Mouse (Mus musculus) hematopoietic stem cell, adult 5-6 weeks (primary cell): ENCODE results near the gene Il4i1. TPM values are rescaled to one million over a fixed set of nuclear protein-coding genes. Genes with fewer than 3 reads are reported as not detected.

Experiments used
- ATAC-seq, 2 experiments: fragments of 125-278 bp in 1 of 2; replicated peaks in 1 of 2; 2 replicates each; pipeline ENCODE4 v1.8.0; 2016 to 2017; ENCODE audit warnings: inconsistent platforms in 2 of 2, mild to moderate bottlenecking in 2 of 2, moderate number of reproducible peaks in 2 of 2, low read depth in 1 of 2, moderate TSS enrichment in 1 of 2; ENCODE audit not compliant: low FRiP score in 2 of 2, poor library complexity in 2 of 2, severe bottlenecking in 2 of 2, insufficient read depth in 1 of 2, low TSS enrichment in 1 of 2
- total RNA-seq: library from RNA; stranded (forward); fragments of 172-1452, 232-1000 nt; gene quantifications from 2 replicates; pipeline ENCODE4 v1.2.3, GENCODE M21; 2017

Il4i1 gene
- total RNA-seq, result 1.3 TPM in 1 of 2 replicates, not detected in the other

GRCm38 (mm10) chr7:44815721-44816469 lies at the start of gene Il4i1, which contains the start of gene Nup62:
Il4i1 (plus strand) TSS chr7:44816387.
Nup62 (plus strand) TSS chr7:44816088.
- ATAC-seq, result peak; percentile 91 to 96

GRCm38 (mm10) chr7:44768129-44768528 lies 48.1 kb upstream of the Il4i1 start:
- ATAC-seq, result no peak

- ATAC-seq, result 0 out of 4 replicates have a peak, but pooled peaks of 1 of the 2 experiments have one; percentile 16
These were observed 46.1 kb upstream of the Il4i1 start for GRCm38 (mm10) chr7:44770046-44770578.

- no peak for ATAC-seq
These were observed 43.5 kb upstream of the Il4i1 start for GRCm38 (mm10) chr7:44772591-44773204.

GRCm38 (mm10) chr7:44776849-44777498 lies 39.2 kb upstream of the Il4i1 start:
- no peak for ATAC-seq

- no peak for ATAC-seq
These were observed 36.1 kb upstream of the Il4i1 start for GRCm38 (mm10) chr7:44780101-44780500.

GRCm38 (mm10) chr7:44789531-44789930 lies 26.7 kb upstream of the Il4i1 start:
- ATAC-seq, result no peak

- ATAC-seq, result no peak
These were observed 26.1 kb upstream of the Il4i1 start for GRCm38 (mm10) chr7:44790066-44790465.

GRCm38 (mm10) chr7:44792781-44793180 lies 23.4 kb upstream of the Il4i1 start:
- no peak for ATAC-seq

- no peak for ATAC-seq
These were observed 7.3 kb upstream of the Il4i1 start for GRCm38 (mm10) chr7:44808927-44809326.

GRCm38 (mm10) chr7:44809466-44809865 lies 6.7 kb upstream of the Il4i1 start:
- ATAC-seq, result no peak

- no peak for ATAC-seq
These were observed 5.8 kb upstream of the Il4i1 start for GRCm38 (mm10) chr7:44810365-44810764.

- no peak for ATAC-seq
These were observed 5.2 kb upstream of the Il4i1 start for GRCm38 (mm10) chr7:44810819-44811557.

- ATAC-seq, result no peak
These were observed 3.4 kb upstream of the Il4i1 start for GRCm38 (mm10) chr7:44812651-44813325.

- no peak for ATAC-seq
These were observed 2.2 kb upstream of the Il4i1 start for GRCm38 (mm10) chr7:44813985-44814384.

GRCm38 (mm10) chr7:44814423-44814822 lies 1.8 kb upstream of the Il4i1 start:
- ATAC-seq, result no peak
